In genomic region chr2:129183561-129184031, GRCm38 (mm10) we compare ENCODE assay signal across 10 mouse cellular contexts. TPM values are rescaled to one million over a fixed set of nuclear protein-coding genes. Genes with fewer than 3 reads are reported as not detected.
DNase-seq lines count a peak whose midpoint lies in the region; ATAC-seq and TF ChIP-seq lines count a peak whose summit lies in the region.
"Had no signal": no experiment of that assay in that cellular context is flagged by ENCODE, and none has a peak within 500 bp of the region (broad histone marks: within the 10 kb centered on the region; RNA-seq: fewer than 3 reads in every experiment).

No protein-coding gene starts in this region.

- no peak overlapping the region for H3K27ac ChIP-seq in heart, adult 2 months
- H3K27ac ChIP-seq in small intestine, adult 2 months (ENCODE audit: insufficient read depth, low read depth, low read length), result peak overlapping the region; percentile 66
- H3K27ac ChIP-seq: embryonic facial prominence, embryonic 15.5 days; neural tube, embryonic 13.5 days had no signal

- WGBS in heart, adult 2 months, result 60% methylated on average over 14 of the region's 14 CpGs
- 78% methylated on average over 14 of the region's 14 CpGs for WGBS in small intestine, adult 2 months

- ATAC-seq in CD4-positive, CD25-positive, alpha-beta regulatory T cell, adult 4 months, result peak; percentile 72

- no peaks in the 10 kb centered on the region for H3K27me3 ChIP-seq in heart, adult 2 months (ENCODE audit: control insufficient read depth, insufficient read depth, low read length)
- no peaks in the 10 kb centered on the region for H3K27me3 ChIP-seq in small intestine, adult 2 months (ENCODE audit: control insufficient read depth, insufficient read depth, low read length)
- H3K27me3 ChIP-seq: embryonic facial prominence, embryonic 15.5 days; neural tube, embryonic 13.5 days had no signal

- H3K36me3 ChIP-seq in heart, adult 2 months (ENCODE audit: control insufficient read depth, insufficient read depth, low read length), result no peaks in the 10 kb centered on the region
- H3K36me3 ChIP-seq in small intestine, adult 2 months (ENCODE audit: control insufficient read depth, insufficient read depth, low read length), result no peaks in the 10 kb centered on the region
- H3K36me3 ChIP-seq: embryonic facial prominence, embryonic 15.5 days; neural tube, embryonic 13.5 days had no signal

- no peak for TF ChIP-seq POLR2A in heart, adult 2 months (IDR thresholded peaks at IDR 0.05; ENCODE audit: insufficient read depth, low read depth, low read length)
- TF ChIP-seq POLR2A in small intestine, adult 2 months (IDR thresholded peaks at IDR 0.05; ENCODE audit: low read depth, low read length), result 0 out of 2 replicates have a peak, but pooled peaks have one; percentile 23

- no peak for TF ChIP-seq EP300 in heart, adult 2 months (IDR thresholded peaks at IDR 0.05; ENCODE audit: insufficient read depth, low read depth, low read length)

- intact Hi-C loops in heart, adult 2 months (cut with DNase I), result no loop called here
- intact Hi-C loops in heart, postnatal 14 days (cut with DNase I), result no loop called here

- H3K4me3 ChIP-seq in heart, adult 2 months, result no peak overlapping the region
- peak overlapping the region; percentile 43 for H3K4me3 ChIP-seq in small intestine, adult 2 months (ENCODE audit: low read depth, low read length)
- H3K4me3 ChIP-seq: embryonic facial prominence, embryonic 15.5 days; neural tube, embryonic 13.5 days had no signal

- no peak overlapping the region for H3K9ac ChIP-seq in heart, adult 2 months (ENCODE audit: low read depth, low read length)
- H3K9ac ChIP-seq: embryonic facial prominence, embryonic 15.5 days; neural tube, embryonic 13.5 days had no signal

- H3K79me2 ChIP-seq in heart, adult 2 months (replicated peaks; ENCODE audit: control insufficient read depth, insufficient read depth, low read length), result no peaks in the 10 kb centered on the region

- H3K4me1 ChIP-seq in heart, adult 2 months (ENCODE audit: control insufficient read depth, insufficient read depth, low read length), result peaks cover 3% of the 10 kb centered on the region
- H3K4me1 ChIP-seq in small intestine, adult 2 months (ENCODE audit: control insufficient read depth, insufficient read depth, insufficient read length, low read length), result no peaks in the 10 kb centered on the region; the same call in 1 of the 2 replicates
- H3K4me1 ChIP-seq: neural tube, embryonic 13.5 days had no signal

- DNase-seq in heart, adult 2 months, result peak; percentile 21 to 50
- no peak for DNase-seq in heart, postnatal 14 days
- peak; percentile 90 for DNase-seq in induced T-regulatory cell, adult 2 months (ENCODE audit: low read depth)
- no peak for DNase-seq in ovary, adult 18-20 months (ENCODE audit: low spot score)
- no peak for DNase-seq in embryo, embryonic 9.5 days (ENCODE audit: extremely low spot score)
- DNase-seq in cerebellum, adult 18-20 months, result no peak

- no peak for TF ChIP-seq CTCF in heart, adult 2 months (IDR thresholded peaks at IDR 0.05)
- no peak for TF ChIP-seq CTCF in small intestine, adult 2 months (IDR thresholded peaks at IDR 0.05; ENCODE audit: extremely low read depth, insufficient read length, insufficient replicate concordance, low read depth, low read length)

RNA-seq across cellular contexts. Expression of gene Slc20a1, which starts 15.0 kb away (rescaled TPM):
- 10 to 100 TPM; 10.1 to 15.9 TPM for total RNA-seq in heart, adult 2 months (2021)
- polyA plus RNA-seq in heart, adult 2 months (2012; rRNA removed), result 14.7 and 24.7 TPM in 2 replicates
- 10 to 100 TPM; 14.0 to 16.8 TPM for total RNA-seq in heart, postnatal 14 days (2021)
- polyA plus RNA-seq in CD4-positive, CD25-positive, alpha-beta regulatory T cell, adult 4 months (2017; shearing (Covaris generic)), result 100 to 1,000 TPM in 1 of 2 experiments, 10 to 100 TPM in 1; 94.7 to 130 TPM
- polyA plus RNA-seq in small intestine, adult 2 months (2012; rRNA removed), result 4.8 and 6.6 TPM in 2 replicates

RNA-seq across cellular contexts. Expression of gene Chchd5, which starts 54.1 kb away (rescaled TPM):
- 10 to 100 TPM in 1 of 2 experiments, 1 to 10 TPM in 1; 9.8 to 10.3 TPM for total RNA-seq in heart, adult 2 months (2021)
- polyA plus RNA-seq in heart, adult 2 months (2012; rRNA removed), result 22.0 and 22.5 TPM in 2 replicates
- total RNA-seq in heart, postnatal 14 days (2021), result 10 to 100 TPM; 10.9 to 11.9 TPM
- 10 to 100 TPM; 31.0 to 40.3 TPM for polyA plus RNA-seq in CD4-positive, CD25-positive, alpha-beta regulatory T cell, adult 4 months (2017; shearing (Covaris generic))
- polyA plus RNA-seq in small intestine, adult 2 months (2012; rRNA removed), result 9.7 and 21.0 TPM in 2 replicates

Comparison
In these comparisons a context has a peak if more than half of its experiments do, and no peak if none do; other contexts are left out.
1. DNase-seq: peak in heart, adult 2 months (2 of 2) and induced T-regulatory cell, adult 2 months (single experiment); none in heart, postnatal 14 days (0 of 2), ovary, adult 18-20 months (single experiment), embryo, embryonic 9.5 days (single experiment) and cerebellum, adult 18-20 months (0 of 2).